Mouse (Mus musculus) neural tube, embryonic 15.5 days (tissue): ENCODE measurements around the gene Abr. TPM values are rescaled to one million over a fixed set of nuclear protein-coding genes. Genes with fewer than 3 reads are reported as not detected.

Experiments
- ATAC-seq: fragments of 200-750 bp; cut with Nextera tagmentation; 2 replicates; pipeline ENCODE4 v1.8.0; 2017; ENCODE audit warnings: mild to moderate bottlenecking, moderate TSS enrichment, moderate library complexity; ENCODE audit not compliant: low FRiP score
- H3K27ac ChIP-seq: fragments of 300-500 bp; sonication (generic); replicated peaks from 2 replicates; pipeline ENCODE4 v1.5.1; 2015; ENCODE audit warnings: mild to moderate bottlenecking, inconsistent platforms
- H3K27me3 ChIP-seq: fragments of 300-500 bp; sonication (generic); replicated peaks from 2 replicates; pipeline ENCODE4 v1.6.1; 2015; ENCODE audit warnings: inconsistent platforms
- H3K36me3 ChIP-seq: fragments of 300-500 bp; sonication (generic); 2 replicates; pipeline ENCODE4 v1.6.1; 2015; ENCODE audit warnings: inconsistent platforms
- H3K4me1 ChIP-seq: fragments of 300-500 bp; sonication (generic); 2 replicates; pipeline ENCODE4 v1.6.1; 2015; ENCODE audit warnings: inconsistent platforms
- H3K4me2 ChIP-seq: fragments of 300-500 bp; sonication (generic); 2 replicates; pipeline ENCODE4 v1.6.1; 2015; ENCODE audit warnings: inconsistent platforms, mild to moderate bottlenecking, moderate library complexity
- H3K4me3 ChIP-seq: fragments of 300-500 bp; sonication (generic); replicated peaks from 2 replicates; pipeline ENCODE4 v1.5.1; 2015; ENCODE audit warnings: mild to moderate bottlenecking, inconsistent platforms
- H3K9ac ChIP-seq: fragments of 300-500 bp; sonication (generic); replicated peaks from 2 replicates; pipeline ENCODE4 v1.6.1; 2015; ENCODE audit warnings: mild to moderate bottlenecking, inconsistent platforms
- H3K9me3 ChIP-seq: fragments of 300-500 bp; sonication (generic); replicated peaks from 2 replicates; pipeline ENCODE4 v1.6.1; 2016; ENCODE audit warnings: inconsistent platforms
- WGBS: fragments of 180-500 bp; shearing (Covaris S2); methylation state at CpG from one replicate; pipeline ENCODE4 v1.1.7; 2015; ENCODE audit warnings: mixed read lengths; 5-methylcytosine and 5-hydroxymethylcytosine counted together
- polyA plus RNA-seq: library from polyadenylated mRNA; unstranded; fragments of >200 nt; fragmentation: Nextera tagmentation; extraction: Ambion mirVana; gene quantifications from 2 replicates; pipeline ENCODE4 v1.2.1, GENCODE M21; 2015

The Abr gene
- polyA plus RNA-seq, 1 experiment from 2014 or later, result 88.3 TPM

DNA sequence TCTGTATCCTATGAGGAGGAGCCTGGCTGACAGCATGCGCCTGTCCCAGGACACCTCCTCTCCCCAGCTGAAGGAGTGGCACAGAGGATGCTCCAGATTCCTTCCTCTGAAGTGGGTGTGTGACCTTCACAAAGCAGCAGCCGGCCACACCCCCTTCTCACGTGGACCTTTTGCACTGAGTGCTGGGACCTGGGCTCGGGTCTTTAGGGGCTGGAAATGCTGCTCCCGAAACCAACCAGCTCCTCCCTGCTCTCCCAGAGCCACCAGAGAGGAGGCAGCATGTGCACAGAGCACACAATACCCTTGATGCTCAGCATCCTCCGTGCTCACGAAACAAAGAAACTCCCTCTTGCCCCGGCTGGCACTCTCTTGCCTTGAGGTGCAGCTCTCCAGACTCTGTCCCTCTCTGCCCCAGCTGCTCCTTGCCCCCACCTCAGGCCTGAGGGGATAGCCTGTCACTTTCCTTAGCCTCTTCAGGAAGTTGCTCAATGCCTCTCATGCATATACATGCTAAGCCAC, 154.6 kb downstream of the Abr start:
- Histone ChIP-seq H3K36me3 (peaks cover 15% of the 10 kb centered on the region), H3K4me2 (peak overlapping the region; percentile 61), H3K4me1 (peaks cover 75% of the 10 kb centered on the region), H3K9ac (peak overlapping the region; percentile 57), H3K27ac (peak overlapping the region; percentile 88), H3K9me3 (no peaks in the 10 kb centered on the region), H3K27me3 (no peaks in the 10 kb centered on the region), H3K4me3 (peak overlapping the region; percentile 43)
- peak; percentile 13; the same call in 1 of the 2 replicates for ATAC-seq
- 17% methylated on average over 8 of the region's 8 CpGs for WGBS

DNA sequence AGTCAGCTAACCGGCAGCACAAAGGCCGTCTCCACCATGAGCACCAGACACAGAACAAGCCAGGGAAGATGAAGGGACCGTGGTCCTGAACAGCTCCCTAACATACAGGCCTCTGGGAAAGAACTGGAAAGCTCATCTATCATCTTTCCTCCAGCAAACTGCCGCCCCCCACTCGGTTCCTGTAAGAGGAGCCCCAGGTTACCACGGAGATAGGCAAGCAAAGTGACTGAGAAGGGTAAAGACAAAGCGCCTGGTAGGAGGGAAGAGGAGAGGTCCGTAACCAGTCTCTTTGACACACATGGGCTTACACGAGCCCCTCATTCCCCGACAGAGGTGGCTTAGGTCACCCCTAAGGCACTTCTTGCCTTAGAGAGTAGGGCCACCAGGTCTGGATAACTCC, 155.0 kb downstream of the Abr start:
- 25% methylated on average over 10 of the region's 10 CpGs for WGBS
- Histone ChIP-seq H3K36me3 (peaks cover 15% of the 10 kb centered on the region), H3K4me1 (peaks cover 75% of the 10 kb centered on the region), H3K9me3 (no peaks in the 10 kb centered on the region), H3K4me3 (peak overlapping the region; percentile 43), H3K9ac (peak overlapping the region; percentile 57), H3K27ac (peak overlapping the region; percentile 88), H3K4me2 (peak overlapping the region; percentile 61), H3K27me3 (no peaks in the 10 kb centered on the region)
- ATAC-seq, result no peak

GRCm38 (mm10) chr11:76465879-76466278, 156.2 kb downstream of the Abr start:
- ATAC-seq, result no peak
- Histone ChIP-seq H3K4me2 (peak overlapping the region; percentile 61; the same call in 1 of the 2 replicates), H3K4me1 (peaks cover 76% of the 10 kb centered on the region), H3K9me3 (no peaks in the 10 kb centered on the region), H3K27me3 (no peaks in the 10 kb centered on the region), H3K4me3 (no peak overlapping the region), H3K9ac (no peak overlapping the region), H3K36me3 (peaks cover 23% of the 10 kb centered on the region), H3K27ac (no peak overlapping the region)
- 91% methylated on average over 4 of the region's 4 CpGs for WGBS

DNA sequence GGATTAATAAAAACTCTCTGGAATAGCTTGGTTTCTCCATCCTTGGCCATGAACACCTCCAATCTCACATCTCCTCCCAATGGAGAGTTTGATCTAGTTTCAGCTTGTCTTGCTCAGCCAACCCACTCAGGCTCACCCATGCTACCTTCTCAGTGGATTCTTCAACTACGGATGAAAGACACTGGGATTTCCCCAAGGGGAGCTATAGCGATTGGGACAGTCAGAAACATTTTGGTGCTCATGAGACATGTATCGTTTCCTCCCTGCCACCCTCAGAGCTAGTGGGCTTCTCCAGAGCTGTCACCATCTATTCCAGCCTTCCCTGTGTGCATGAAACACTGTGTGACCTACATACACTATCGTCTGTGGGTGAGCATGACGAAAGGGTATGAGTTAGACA, 160.4 kb downstream of the Abr start:
- no peaks in the 10 kb centered on the region for H3K27me3 ChIP-seq
- no peak overlapping the region; the same call in 1 of the 2 replicates for H3K27ac ChIP-seq
- no peak overlapping the region for H3K4me2 ChIP-seq
- no peak for ATAC-seq
- 62% methylated on average over 5 of the region's 5 CpGs for WGBS
- H3K9ac ChIP-seq, result 0 out of 2 replicates have a peak overlapping the region, but pooled peaks have one; percentile 9
- H3K4me3 ChIP-seq, result no peak overlapping the region
- peaks cover 50% of the 10 kb centered on the region for H3K36me3 ChIP-seq
- H3K4me1 ChIP-seq, result peaks cover 45% of the 10 kb centered on the region
- no peaks in the 10 kb centered on the region for H3K9me3 ChIP-seq

- 0 out of 2 replicates have a peak overlapping the region, but pooled peaks have one; percentile 9 for H3K9ac ChIP-seq
- no peaks in the 10 kb centered on the region for H3K27me3 ChIP-seq
- peaks cover 50% of the 10 kb centered on the region for H3K36me3 ChIP-seq
- H3K4me1 ChIP-seq, result peaks cover 44% of the 10 kb centered on the region
- H3K9me3 ChIP-seq, result no peaks in the 10 kb centered on the region
- H3K4me2 ChIP-seq, result no peak overlapping the region
- H3K27ac ChIP-seq, result no peak overlapping the region; the same call in 1 of the 2 replicates
- 41% methylated on average over 6 of the region's 6 CpGs for WGBS
- no peak for ATAC-seq
- no peak overlapping the region for H3K4me3 ChIP-seq
Measured at GRCm38 (mm10) chr11:76461201-76461600, 160.9 kb downstream of the Abr start.

DNA sequence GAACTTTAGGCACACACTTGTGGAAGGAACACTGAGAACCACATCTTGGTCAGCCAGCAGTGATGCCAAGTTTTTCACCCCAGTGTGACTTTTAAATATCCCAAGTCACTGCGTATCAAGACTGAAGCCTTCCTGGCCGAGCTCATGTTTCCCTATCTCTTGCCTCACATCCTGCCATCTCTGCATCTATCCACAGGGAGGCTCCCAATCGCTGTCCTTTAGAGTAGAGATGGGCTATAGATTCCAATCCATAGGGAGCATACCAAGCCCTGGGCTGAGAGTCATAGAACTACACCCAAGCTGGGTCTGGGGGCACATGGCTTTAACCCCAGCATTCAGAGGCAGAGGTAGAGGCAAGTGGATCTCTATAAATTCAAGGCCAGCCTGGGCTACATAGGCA, 162.6 kb downstream of the Abr start:
- H3K36me3 ChIP-seq, result peaks cover 65% of the 10 kb centered on the region
- peaks cover 32% of the 10 kb centered on the region for H3K4me1 ChIP-seq
- 75% methylated on average over 3 of the region's 3 CpGs for WGBS
- no peak for ATAC-seq
- no peak overlapping the region for H3K4me3 ChIP-seq
- no peak overlapping the region for H3K27ac ChIP-seq
- no peak overlapping the region for H3K4me2 ChIP-seq
- H3K27me3 ChIP-seq, result no peaks in the 10 kb centered on the region
- H3K9ac ChIP-seq, result no peak overlapping the region
- H3K9me3 ChIP-seq, result no peaks in the 10 kb centered on the region

DNA sequence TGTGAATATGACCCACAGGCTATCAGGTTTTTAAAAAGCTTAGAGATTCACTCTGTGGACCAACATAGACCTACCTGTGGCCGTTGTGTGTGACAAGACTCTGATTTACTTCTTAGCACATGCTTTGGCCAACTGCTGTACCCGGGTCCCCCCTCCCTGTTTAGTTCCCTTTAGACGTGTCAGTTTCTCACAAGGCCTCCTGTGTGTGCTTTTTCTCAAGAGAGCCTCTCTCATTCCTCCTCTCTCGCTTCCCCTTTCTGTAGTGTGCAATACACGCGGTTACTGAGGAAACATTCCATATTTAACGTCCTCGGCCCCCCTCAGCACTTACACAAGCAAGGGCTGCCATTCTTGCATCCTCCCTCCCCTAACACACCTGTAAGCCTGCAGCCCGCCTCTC, 163.4 kb downstream of the Abr start:
- no peak for ATAC-seq
- Histone ChIP-seq H3K27ac (no peak overlapping the region), H3K4me2 (no peak overlapping the region), H3K9ac (no peak overlapping the region), H3K4me1 (peaks cover 25% of the 10 kb centered on the region), H3K4me3 (no peak overlapping the region), H3K9me3 (no peaks in the 10 kb centered on the region), H3K36me3 (peaks cover 69% of the 10 kb centered on the region), H3K27me3 (no peaks in the 10 kb centered on the region)
- 82% methylated on average over 9 of the region's 9 CpGs for WGBS

- ATAC-seq, result no peak
- WGBS, result 62% methylated on average over 10 of the region's 10 CpGs
- H3K4me2 ChIP-seq, result no peak overlapping the region
- no peaks in the 10 kb centered on the region for H3K27me3 ChIP-seq
- H3K27ac ChIP-seq, result peak overlapping the region; percentile 64
- H3K9me3 ChIP-seq, result no peaks in the 10 kb centered on the region
- peaks cover 15% of the 10 kb centered on the region for H3K4me1 ChIP-seq
- H3K36me3 ChIP-seq, result peaks cover 75% of the 10 kb centered on the region
- no peak overlapping the region for H3K4me3 ChIP-seq
- no peak overlapping the region for H3K9ac ChIP-seq
Measured at GRCm38 (mm10) chr11:76456897-76457296, 165.2 kb downstream of the Abr start.

GRCm38 (mm10) chr11:76456233-76456632, 165.9 kb downstream of the Abr start:
- peak overlapping the region; percentile 64; the same call in 1 of the 2 replicates for H3K27ac ChIP-seq
- H3K27me3 ChIP-seq, result no peaks in the 10 kb centered on the region
- 15% methylated on average over 6 of the region's 6 CpGs for whole genome bisulfite sequencing
- H3K4me3 ChIP-seq, result no peak overlapping the region
- H3K36me3 ChIP-seq, result peaks cover 75% of the 10 kb centered on the region
- no peak overlapping the region for H3K4me2 ChIP-seq
- H3K9me3 ChIP-seq, result no peaks in the 10 kb centered on the region
- H3K4me1 ChIP-seq, result peaks cover 10% of the 10 kb centered on the region
- H3K9ac ChIP-seq, result no peak overlapping the region
- no peak for ATAC-seq

DNA sequence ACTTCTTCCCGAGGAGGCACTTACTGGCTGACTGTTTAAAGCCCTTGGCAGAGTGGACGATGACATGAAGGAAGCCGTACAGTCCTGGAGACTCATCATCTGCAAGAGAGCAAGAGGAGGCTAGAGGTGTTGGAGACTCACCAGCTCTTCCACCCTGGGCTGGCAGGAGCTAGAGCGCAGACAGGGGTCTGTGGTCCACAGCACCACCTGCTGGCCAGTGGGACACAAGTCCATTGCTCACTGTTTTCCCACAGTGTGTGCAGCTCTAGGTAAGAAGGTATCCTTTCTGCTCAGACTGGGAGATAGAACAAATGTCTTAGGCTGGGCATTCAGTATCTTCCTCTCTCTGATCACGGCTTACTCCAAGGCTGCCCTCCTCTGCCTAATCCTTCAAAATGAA, 167.6 kb downstream of the Abr start:
- Histone ChIP-seq H3K27me3 (no peaks in the 10 kb centered on the region), H3K9ac (no peak overlapping the region), H3K4me3 (no peak overlapping the region), H3K9me3 (no peaks in the 10 kb centered on the region), H3K4me1 (peaks cover 27% of the 10 kb centered on the region), H3K27ac (no peak overlapping the region), H3K36me3 (peaks cover 68% of the 10 kb centered on the region), H3K4me2 (no peak overlapping the region)
- 62% methylated on average over 5 of the region's 5 CpGs for WGBS
- ATAC-seq, result no peak

DNA sequence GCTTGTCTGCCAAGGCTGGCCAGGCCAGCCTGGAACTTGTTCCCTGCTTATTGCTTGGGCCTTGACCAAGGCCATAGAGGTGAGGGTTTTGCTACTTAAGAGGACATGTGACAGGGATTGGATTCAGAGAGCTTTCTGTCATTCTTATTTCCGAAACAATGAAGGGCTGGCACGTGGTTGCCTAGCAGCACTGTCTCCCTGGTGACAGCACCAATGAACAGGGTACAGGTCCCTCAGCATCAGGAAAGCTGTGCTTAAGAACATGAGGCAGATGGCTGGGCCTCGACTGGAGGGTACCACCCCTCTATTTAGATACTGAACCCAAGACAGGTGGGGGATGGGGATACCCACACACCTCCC, 171.9 kb downstream of the Abr start:
- Histone ChIP-seq H3K27ac (peak overlapping the region; percentile 79), H3K4me2 (no peak overlapping the region; the same call in 1 of the 2 replicates), H3K9ac (peak overlapping the region; percentile 11; the same call in 1 of the 2 replicates), H3K4me1 (peaks cover 55% of the 10 kb centered on the region), H3K27me3 (no peaks in the 10 kb centered on the region), H3K4me3 (no peak overlapping the region), H3K9me3 (no peaks in the 10 kb centered on the region), H3K36me3 (peaks cover 43% of the 10 kb centered on the region)
- 7% methylated on average over 3 of the region's 3 CpGs for WGBS
- peak; percentile 58; the same call in 1 of the 2 replicates for ATAC-seq

DNA sequence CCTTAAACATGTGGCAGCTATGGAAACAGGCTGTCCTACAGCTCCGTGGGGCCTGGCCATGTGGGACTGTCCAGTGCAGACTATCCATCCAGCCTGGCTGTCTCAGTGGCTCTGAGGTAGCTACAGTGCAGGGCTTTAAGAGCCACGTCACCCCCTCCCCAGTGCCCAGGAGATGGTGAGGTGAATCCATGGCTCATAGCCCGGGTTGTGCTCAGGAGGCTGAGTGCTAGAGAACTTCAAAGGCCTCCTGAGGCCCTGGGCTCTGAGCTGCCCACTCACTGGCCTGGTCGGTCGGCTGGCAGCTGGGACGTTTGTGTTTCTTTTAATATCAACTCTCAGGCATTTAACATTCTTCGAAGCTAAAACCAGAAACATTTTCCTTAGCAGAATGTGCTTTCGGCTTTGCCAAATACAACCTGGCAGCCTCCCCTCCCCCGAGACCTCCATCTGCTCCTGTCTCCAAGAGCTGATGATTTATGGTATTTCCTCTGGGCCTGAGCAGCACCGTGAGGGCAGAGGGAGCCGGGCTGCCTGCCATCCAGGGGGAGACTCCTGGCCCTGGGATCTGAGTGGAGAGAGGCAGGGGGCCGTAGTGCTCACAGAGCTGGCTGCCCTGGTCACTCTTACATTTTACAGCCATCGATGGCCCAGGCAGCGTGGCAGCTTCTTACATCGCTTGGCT, 172.5 kb downstream of the Abr start:
- Histone ChIP-seq H3K4me1 (peaks cover 55% of the 10 kb centered on the region), H3K4me2 (no peak overlapping the region; the same call in 1 of the 2 replicates), H3K4me3 (no peak overlapping the region), H3K27ac (peak overlapping the region; percentile 79), H3K9me3 (no peaks in the 10 kb centered on the region), H3K36me3 (peaks cover 40% of the 10 kb centered on the region), H3K9ac (peak overlapping the region; percentile 11; the same call in 1 of the 2 replicates), H3K27me3 (no peaks in the 10 kb centered on the region)
- ATAC-seq, result peak; percentile 65
- 8% methylated on average over 15 of the region's 15 CpGs for WGBS
